Mouse (Mus musculus) E14TG2a.4 (cell line): ENCODE results near the gene Gm20388.

Experiments used
- CTCF ChIP-seq: conservative IDR thresholded peaks from 2 replicates; pipeline ENCODE4 v1.5.1; 2014; ENCODE audit warnings: low read length
- NANOG ChIP-seq: IDR thresholded peaks from 2 replicates; pipeline ENCODE4 v1.6.1; 2014; ENCODE audit warnings: borderline replicate concordance, low read length, mixed read lengths

GRCm38 (mm10) chr8:124288215-124288864 is 4377.7 kb downstream of the Gm20388 start:
- no peak for TF ChIP-seq CTCF
- TF ChIP-seq NANOG = no peak
